ENCODE assay signal across 7 mouse cellular contexts in genomic region chr1:170136351-170137009, GRCm38 (mm10). TPM values are rescaled to one million over a fixed set of nuclear protein-coding genes. Genes with fewer than 3 reads are reported as not detected.
DNase-seq lines count a peak whose midpoint lies in the region; ATAC-seq lines count a peak whose summit lies in the region.

No protein-coding gene starts in this region.

- H3K27me3 ChIP-seq in embryonic facial prominence, embryonic 12.5 days, result no peaks in the 10 kb centered on the region
- H3K27me3 ChIP-seq in midbrain, embryonic 12.5 days, result no peaks in the 10 kb centered on the region

- H3K9ac ChIP-seq in embryonic facial prominence, embryonic 12.5 days, result no peak overlapping the region
- no peak overlapping the region for H3K9ac ChIP-seq in midbrain, embryonic 12.5 days (replicated peaks)

- no peaks in the 10 kb centered on the region for H3K9me3 ChIP-seq in embryonic facial prominence, embryonic 12.5 days
- H3K9me3 ChIP-seq in midbrain, embryonic 12.5 days, result no peaks in the 10 kb centered on the region

- H3K27ac ChIP-seq in embryonic facial prominence, embryonic 12.5 days, result no peak overlapping the region
- no peak overlapping the region for H3K27ac ChIP-seq in midbrain, embryonic 12.5 days (replicated peaks)

- H3K4me2 ChIP-seq in embryonic facial prominence, embryonic 12.5 days (replicated peaks), result no peak overlapping the region
- no peak overlapping the region for H3K4me2 ChIP-seq in midbrain, embryonic 12.5 days (replicated peaks)

- ATAC-seq in embryonic facial prominence, embryonic 12.5 days (ENCODE audit: insufficient number of reproducible peaks, insufficient read depth, low FRiP score, low TSS enrichment), result peak; percentile 35; the same call in 1 of the 2 replicates
- ATAC-seq in midbrain, embryonic 12.5 days (ENCODE audit: low FRiP score, low read depth), result peak; percentile 30; the same call in 1 of the 2 replicates

- WGBS in embryonic facial prominence, embryonic 12.5 days, result 24% methylated on average over 7 of the region's 7 CpGs
- WGBS in midbrain, embryonic 12.5 days, result 36% methylated on average over 7 of the region's 7 CpGs

- no peaks in the 10 kb centered on the region for H3K4me1 ChIP-seq in embryonic facial prominence, embryonic 12.5 days
- no peaks in the 10 kb centered on the region for H3K4me1 ChIP-seq in midbrain, embryonic 12.5 days

- intact Hi-C loops in left cerebral cortex, postnatal 4 days (cut with DNase I), result loop anchor here (10.0 kb wide), 1 partner anchor 152 kb away; no protein-coding TSS in a partner anchor

- peak; percentile 88 for DNase-seq in adrenal gland, adult 2 months
- DNase-seq in heart, adult 11 months, result peak; percentile 97
- DNase-seq in kidney, adult 11 months, result peak; percentile 68
- DNase-seq in left cerebral cortex, postnatal 4 days, result peak; percentile 71
- peak; percentile 75 for DNase-seq in skeletal muscle tissue, adult 2 months (ENCODE audit: low read depth, low spot score)

- no peak overlapping the region for H3K4me3 ChIP-seq in embryonic facial prominence, embryonic 12.5 days
- no peak overlapping the region for H3K4me3 ChIP-seq in midbrain, embryonic 12.5 days

- H3K36me3 ChIP-seq in embryonic facial prominence, embryonic 12.5 days, result no peaks in the 10 kb centered on the region
- H3K36me3 ChIP-seq in midbrain, embryonic 12.5 days, result no peaks in the 10 kb centered on the region

RNA-seq across cellular contexts. Expression of gene Ddr2, which starts 25.9 kb away (rescaled TPM):
- total RNA-seq in adrenal gland, adult 2 months (2021), result 10 to 100 TPM; 17.2 to 23.0 TPM
- 2.7 and 3.3 TPM in 2 replicates for polyA plus RNA-seq in adrenal gland, adult 2 months (2012; rRNA removed)
- polyA plus RNA-seq in embryonic facial prominence, embryonic 12.5 days (2016; fragmentation: Nextera tagmentation; extraction: Ambion mirVana), result 114 and 119 TPM in 2 replicates
- 10 to 100 TPM in 1 of 2 experiments, 1 to 10 TPM in 1; 9.0 to 10.5 TPM for total RNA-seq in left cerebral cortex, postnatal 4 days (2021)
- 19.6 and 31.1 TPM in 2 replicates for polyA plus RNA-seq in midbrain, embryonic 12.5 days (2016; fragmentation: Nextera tagmentation; extraction: Ambion mirVana)

RNA-seq across cellular contexts. Expression of gene Uap1, which starts 38.3 kb away (rescaled TPM):
- total RNA-seq in adrenal gland, adult 2 months (2021), result 10 to 100 TPM; 42.3 to 47.2 TPM
- 7.0 and 7.5 TPM in 2 replicates for polyA plus RNA-seq in adrenal gland, adult 2 months (2012; rRNA removed)
- 65.2 and 70.4 TPM in 2 replicates for polyA plus RNA-seq in embryonic facial prominence, embryonic 12.5 days (2016; fragmentation: Nextera tagmentation; extraction: Ambion mirVana)
- 10 to 100 TPM; 53.1 to 57.7 TPM for total RNA-seq in left cerebral cortex, postnatal 4 days (2021)
- polyA plus RNA-seq in midbrain, embryonic 12.5 days (2016; fragmentation: Nextera tagmentation; extraction: Ambion mirVana), result 60.5 and 60.6 TPM in 2 replicates
